Comparison of ENCODE assay signal across 17 mouse cellular contexts in the genomic region with DNA sequence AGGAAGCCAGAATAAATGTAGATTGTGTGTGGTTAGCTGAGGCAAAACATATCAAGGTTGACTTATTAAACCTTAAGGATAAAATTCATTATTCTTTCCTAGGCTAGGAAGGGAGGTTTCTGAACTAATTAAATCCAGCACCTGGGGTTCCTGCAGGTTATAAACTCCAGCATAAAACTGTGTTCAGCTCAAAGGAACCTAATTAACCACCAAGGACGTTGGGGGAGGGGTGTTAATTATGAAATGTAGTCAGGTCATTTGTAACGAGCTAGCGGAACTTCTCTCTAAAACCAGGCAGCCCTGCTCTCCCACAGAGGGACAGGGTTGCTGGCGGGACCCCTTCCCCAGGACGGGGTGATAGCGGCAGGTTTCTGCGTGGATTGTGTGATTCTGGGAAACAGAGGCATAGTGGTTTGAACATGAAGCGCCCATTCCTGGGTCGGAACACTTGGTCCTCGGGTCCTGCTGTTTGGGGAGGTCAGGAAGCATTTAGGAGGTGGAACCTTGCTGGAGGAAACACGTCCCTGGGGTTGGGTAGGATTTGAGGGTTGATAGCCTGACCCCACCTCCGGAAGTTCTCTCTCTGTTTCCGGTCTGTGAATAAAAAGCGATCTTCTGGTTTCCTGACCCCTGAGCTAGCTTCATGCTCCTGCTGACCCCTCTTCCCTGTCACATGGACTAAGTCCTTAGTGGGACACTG.
DNase-seq lines count a peak whose midpoint lies in the region; ATAC-seq and TF ChIP-seq lines count a peak whose summit lies in the region.
"Had no signal": no experiment of that assay in that cellular context is flagged by ENCODE, and none has a peak within 500 bp of the region (broad histone marks: within the 10 kb centered on the region; RNA-seq: fewer than 3 reads in every experiment).

No protein-coding gene starts in this region.

- H3K4me2 ChIP-seq in forebrain, embryonic 12.5 days: no peak overlapping the region
- no peak overlapping the region for H3K4me2 ChIP-seq in forebrain, embryonic 16.5 days (ENCODE audit: low read length)
- H3K4me2 ChIP-seq in midbrain, embryonic 14.5 days (ENCODE audit: low read length): no peak overlapping the region
- H3K4me2 ChIP-seq: heart, embryonic 15.5 days; hindbrain, embryonic 15.5 days; liver, embryonic 13.5 days had no signal

- 0 out of 2 replicates have a peak, but pooled peaks have one; percentile 39 for TF ChIP-seq POLR2A in testis, adult 2 months (IDR thresholded peaks at IDR 0.05; ENCODE audit: control insufficient read depth, low read depth, low read length)

- 65% methylated on average over 14 of the region's 14 CpGs for WGBS in forebrain, embryonic 12.5 days
- WGBS in forebrain, embryonic 16.5 days: 50% methylated on average over 14 of the region's 14 CpGs
- WGBS in midbrain, embryonic 14.5 days: 79% methylated on average over 14 of the region's 14 CpGs
- WGBS in midbrain, embryonic 10.5 days: 88% methylated on average over 14 of the region's 14 CpGs

- TF ChIP-seq CTCF in testis, adult 2 months (IDR thresholded peaks at IDR 0.05; ENCODE audit: control insufficient read depth, insufficient read depth, insufficient replicate concordance, low read depth, low read length): no peak

- H3K4me1 ChIP-seq in forebrain, embryonic 12.5 days: 0 out of 2 replicates have a peak, but pooled peaks cover 3% of the 10 kb centered on the region
- no peaks in the 10 kb centered on the region for H3K4me1 ChIP-seq in forebrain, embryonic 16.5 days (replicated peaks; ENCODE audit: control insufficient read depth, insufficient read depth, low read length)
- no peaks in the 10 kb centered on the region for H3K4me1 ChIP-seq in midbrain, embryonic 14.5 days (ENCODE audit: control insufficient read depth, insufficient read depth, low read length)
- no peaks in the 10 kb centered on the region for H3K4me1 ChIP-seq in midbrain, embryonic 10.5 days
- peaks cover 10% of the 10 kb centered on the region for H3K4me1 ChIP-seq in testis, adult 2 months (ENCODE audit: control insufficient read depth, insufficient read depth, low read length)
- H3K4me1 ChIP-seq: heart, embryonic 15.5 days; liver, embryonic 13.5 days had no signal

- no peak overlapping the region for H3K4me3 ChIP-seq in forebrain, embryonic 12.5 days (replicated peaks)
- H3K4me3 ChIP-seq in forebrain, embryonic 16.5 days (replicated peaks; ENCODE audit: low read length): no peak overlapping the region
- H3K4me3 ChIP-seq in midbrain, embryonic 14.5 days (replicated peaks; ENCODE audit: low read depth, low read length): no peak overlapping the region
- no peak overlapping the region for H3K4me3 ChIP-seq in midbrain, embryonic 10.5 days
- peak overlapping the region; percentile 50 for H3K4me3 ChIP-seq in testis, adult 2 months (ENCODE audit: control insufficient read depth, low read depth, low read length)
- H3K4me3 ChIP-seq: heart, adult 2 months; heart, embryonic 15.5 days; hindbrain, embryonic 15.5 days; liver, embryonic 13.5 days had no signal

- H3K9ac ChIP-seq in forebrain, embryonic 12.5 days: no peak overlapping the region
- H3K9ac ChIP-seq in forebrain, embryonic 16.5 days (replicated peaks; ENCODE audit: low read depth, low read length): no peak overlapping the region
- no peak overlapping the region for H3K9ac ChIP-seq in midbrain, embryonic 14.5 days (replicated peaks; ENCODE audit: low read length)
- H3K9ac ChIP-seq: heart, embryonic 15.5 days; hindbrain, embryonic 15.5 days; liver, embryonic 13.5 days had no signal

- H3K9me3 ChIP-seq in forebrain, embryonic 12.5 days: no peaks in the 10 kb centered on the region
- no peaks in the 10 kb centered on the region for H3K9me3 ChIP-seq in forebrain, embryonic 16.5 days (ENCODE audit: control insufficient read depth, low read length)
- H3K9me3 ChIP-seq in midbrain, embryonic 14.5 days (ENCODE audit: control insufficient read depth, low read length): no peaks in the 10 kb centered on the region
- no peaks in the 10 kb centered on the region for H3K9me3 ChIP-seq in midbrain, embryonic 10.5 days (replicated peaks)
- H3K9me3 ChIP-seq: heart, embryonic 15.5 days; hindbrain, embryonic 15.5 days; liver, embryonic 13.5 days had no signal

- H3K36me3 ChIP-seq in forebrain, embryonic 12.5 days (replicated peaks): no peaks in the 10 kb centered on the region
- H3K36me3 ChIP-seq in forebrain, embryonic 16.5 days (ENCODE audit: control insufficient read depth, insufficient read depth): no peaks in the 10 kb centered on the region
- no peaks in the 10 kb centered on the region for H3K36me3 ChIP-seq in midbrain, embryonic 14.5 days (ENCODE audit: control insufficient read depth, insufficient read depth, low read length)
- H3K36me3 ChIP-seq in midbrain, embryonic 10.5 days: no peaks in the 10 kb centered on the region
- H3K36me3 ChIP-seq in testis, adult 2 months (ENCODE audit: control insufficient read depth, insufficient read depth, low read length): no peaks in the 10 kb centered on the region
- H3K36me3 ChIP-seq: heart, embryonic 15.5 days; hindbrain, embryonic 15.5 days; liver, embryonic 13.5 days had no signal

- H3K27me3 ChIP-seq in forebrain, embryonic 12.5 days: no peaks in the 10 kb centered on the region
- H3K27me3 ChIP-seq in forebrain, embryonic 16.5 days (replicated peaks; ENCODE audit: control insufficient read depth, insufficient read depth, low read length): no peaks in the 10 kb centered on the region
- H3K27me3 ChIP-seq in midbrain, embryonic 14.5 days (ENCODE audit: control insufficient read depth, insufficient read depth, low read length): no peaks in the 10 kb centered on the region
- no peaks in the 10 kb centered on the region for H3K27me3 ChIP-seq in midbrain, embryonic 10.5 days (ENCODE audit: low read depth, poor library complexity, severe bottlenecking)
- H3K27me3 ChIP-seq in testis, adult 2 months (ENCODE audit: control insufficient read depth, insufficient read depth, low read length): no peaks in the 10 kb centered on the region
- H3K27me3 ChIP-seq: heart, embryonic 15.5 days; hindbrain, embryonic 15.5 days; liver, embryonic 13.5 days had no signal

- no peak overlapping the region for H3K27ac ChIP-seq in forebrain, embryonic 12.5 days
- H3K27ac ChIP-seq in forebrain, embryonic 16.5 days (ENCODE audit: low read length): no peak overlapping the region
- no peak overlapping the region for H3K27ac ChIP-seq in midbrain, embryonic 14.5 days (replicated peaks; ENCODE audit: low read depth, low read length)
- H3K27ac ChIP-seq in midbrain, embryonic 10.5 days (replicated peaks): no peak overlapping the region
- H3K27ac ChIP-seq in testis, adult 2 months (ENCODE audit: control insufficient read depth, insufficient read depth, low read depth, low read length): peak overlapping the region; percentile 52
- H3K27ac ChIP-seq: heart, adult 2 months; heart, embryonic 15.5 days; hindbrain, embryonic 15.5 days; liver, embryonic 13.5 days had no signal

- DNase-seq in midbrain, embryonic 14.5 days: peak; percentile 30
- no peak for DNase-seq in midbrain, embryonic 10.5 days (ENCODE audit: low spot score)
- peak; percentile 47 for DNase-seq in hindlimb bud, embryonic 11.5 days (ENCODE audit: extremely low spot score, low read depth, low spot score)
- DNase-seq in left cerebral cortex, adult 18-20 months (ENCODE audit: low spot score in 2 of 2): no peak
- no peak for DNase-seq in yolk sac, embryonic 10.5 days (ENCODE audit: low spot score)
- DNase-seq: adrenal gland, postnatal 25 days; cerebellum, adult 2 months; gastrocnemius, postnatal 10 days; heart, adult 2 months; liver, embryonic 13.5 days; spleen, adult 18-20 months had no signal

- peak; percentile 39; the same call in 1 of the 2 replicates for ATAC-seq in forebrain, embryonic 12.5 days (ENCODE audit: low FRiP score)
- no peak for ATAC-seq in forebrain, embryonic 16.5 days
- no peak for ATAC-seq in midbrain, embryonic 14.5 days (ENCODE audit: low FRiP score, low TSS enrichment)
- ATAC-seq: activated CD4-positive, CD25-positive, alpha-beta regulatory T cell, adult 4 months had no signal

Comparison
In these comparisons a context has a peak if more than half of its experiments do, and no peak if none do; other contexts are left out.
1. DNase-seq: peak in midbrain, embryonic 14.5 days (single experiment) and hindlimb bud, embryonic 11.5 days (single experiment); none in midbrain, embryonic 10.5 days (single experiment), left cerebral cortex, adult 18-20 months (0 of 2) and yolk sac, embryonic 10.5 days (single experiment).